Mouse (Mus musculus): ENCODE data around the gene Uhrf1.

DNA sequence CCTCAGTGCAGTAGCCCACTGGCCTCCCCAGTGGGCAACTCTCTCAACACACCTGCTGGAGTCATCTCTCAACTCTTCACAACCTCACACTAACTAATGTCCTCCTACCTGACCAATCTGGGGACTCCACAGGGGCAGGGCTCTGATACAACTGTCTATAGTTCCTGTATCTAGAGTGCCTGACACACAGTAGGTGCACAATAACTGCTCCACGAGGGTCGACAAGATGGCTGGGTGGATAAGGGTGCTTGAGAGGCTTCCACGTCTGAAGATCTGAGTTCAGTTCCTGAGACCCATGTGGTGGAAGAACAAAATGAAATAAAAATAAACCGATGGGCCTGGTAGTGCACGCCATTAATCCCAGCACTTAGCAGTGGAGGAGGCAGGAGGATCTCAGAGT is 29.1 kb upstream of the Uhrf1 start:
- no peak for TF ChIP-seq CTCF (IDR thresholded peaks at IDR 0.05; ENCODE audit: extremely low read depth, insufficient read length, insufficient replicate concordance, low read depth, low read length)
- TF ChIP-seq POLR2A (IDR thresholded peaks at IDR 0.05; ENCODE audit: low read depth, low read length): no peak

All from small intestine, adult 2 months (tissue).